Mouse (Mus musculus) kidney, adult 11 months (tissue): ENCODE data around the gene Hmga1b.
"Not testable (repeated sequence)": the region's sequence is repeated elsewhere in the genome, so short reads cannot be mapped to it uniquely, and the experiment has no call there.

ENCODE experiments used
- DNase-seq: peaks from one replicate; pipeline ENCODE4 v3.0.0; 2022

Gene Hmga1b

DNA sequence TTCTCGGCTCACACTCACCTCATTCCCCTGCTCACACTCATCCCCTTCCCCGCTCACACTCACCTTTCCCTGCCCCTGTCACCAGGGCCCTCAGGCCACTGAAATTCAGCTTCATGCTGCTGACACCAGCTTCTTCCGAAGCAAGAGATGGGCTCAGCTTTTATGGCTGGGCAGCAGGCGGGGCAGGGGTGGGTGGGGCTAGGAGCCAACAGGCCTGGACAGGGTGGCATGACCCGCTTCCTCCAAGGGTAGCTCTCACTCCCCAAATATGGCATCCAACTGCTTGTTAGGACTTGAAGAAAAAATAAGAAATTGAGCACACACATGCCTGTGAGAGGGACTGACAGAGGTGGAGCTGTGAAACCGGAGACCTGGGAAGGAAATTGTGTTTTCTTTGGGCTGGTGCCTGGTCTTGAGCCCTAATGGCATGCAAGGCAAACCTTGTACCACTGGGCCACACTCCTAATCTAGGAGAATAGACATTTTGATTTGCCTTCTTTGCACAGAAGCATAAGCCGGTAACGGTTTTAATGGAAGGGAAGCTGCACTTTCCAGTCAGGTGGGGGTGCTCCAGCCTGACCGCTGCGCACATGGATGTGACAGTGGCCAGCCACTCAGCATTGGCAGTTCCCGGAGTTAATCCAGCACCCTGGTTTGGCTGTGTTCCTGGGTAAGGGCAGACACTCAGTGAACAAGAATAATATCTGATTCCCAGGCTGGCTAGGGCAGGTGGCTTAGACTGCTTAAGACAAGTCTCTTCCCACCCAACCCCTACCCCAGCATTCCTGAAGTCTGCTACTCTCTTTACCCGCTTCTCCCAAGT, 30.5 kb upstream of the Hmga1b start, which contains the start of gene Cbr2:
Cbr2 (minus strand) TSS at position 257 of the 823 bp plus-strand sequence.
- peak; percentile 54 for DNase-seq

DNA sequence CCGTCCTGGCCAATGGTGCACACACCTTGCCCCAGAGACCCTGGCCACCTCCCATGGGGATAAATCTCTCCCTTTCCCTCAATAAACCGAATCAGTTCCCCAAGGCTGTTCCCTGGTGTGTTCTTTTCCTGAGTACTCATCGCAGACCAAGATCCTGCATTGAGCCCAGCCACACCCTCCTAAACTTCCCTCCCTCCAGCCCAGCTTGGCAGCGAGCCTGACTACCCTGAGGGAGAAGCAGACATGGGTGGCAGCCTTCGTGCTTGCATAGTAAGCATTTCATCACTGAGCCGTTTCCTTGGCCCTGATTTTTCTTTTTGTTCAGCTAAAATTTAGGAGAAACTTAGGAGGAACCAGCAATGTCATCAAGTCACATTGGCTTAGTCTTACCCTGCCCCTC, 29.1 kb upstream of the Hmga1b start:
- DNase-seq, result peak; percentile 61

DNA sequence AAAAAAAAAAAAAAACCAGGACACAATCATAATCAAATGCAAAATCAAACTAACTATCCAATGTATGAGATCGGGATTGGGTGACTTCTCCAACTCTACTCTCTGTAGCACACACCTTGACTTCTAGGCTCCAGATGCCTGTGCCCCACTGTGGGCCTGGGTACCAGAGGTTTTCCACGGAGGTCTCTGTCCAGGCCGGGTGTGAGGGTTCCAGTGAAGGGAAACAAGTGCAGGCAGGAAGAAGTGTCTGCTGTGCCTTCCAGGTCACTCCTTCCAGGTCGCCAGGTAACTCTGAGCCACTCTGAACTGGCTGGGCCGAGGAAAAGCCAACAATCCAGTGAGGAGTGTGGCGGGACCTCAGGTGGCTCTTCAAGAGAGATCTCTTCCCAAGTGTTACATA, 26.2 kb upstream of the Hmga1b start:
- no peak for DNase-seq

- no peak for DNase-seq
Measured at GRCm38 (mm10) chr11:120740981-120741380, 21.6 kb upstream of the Hmga1b start.

DNA sequence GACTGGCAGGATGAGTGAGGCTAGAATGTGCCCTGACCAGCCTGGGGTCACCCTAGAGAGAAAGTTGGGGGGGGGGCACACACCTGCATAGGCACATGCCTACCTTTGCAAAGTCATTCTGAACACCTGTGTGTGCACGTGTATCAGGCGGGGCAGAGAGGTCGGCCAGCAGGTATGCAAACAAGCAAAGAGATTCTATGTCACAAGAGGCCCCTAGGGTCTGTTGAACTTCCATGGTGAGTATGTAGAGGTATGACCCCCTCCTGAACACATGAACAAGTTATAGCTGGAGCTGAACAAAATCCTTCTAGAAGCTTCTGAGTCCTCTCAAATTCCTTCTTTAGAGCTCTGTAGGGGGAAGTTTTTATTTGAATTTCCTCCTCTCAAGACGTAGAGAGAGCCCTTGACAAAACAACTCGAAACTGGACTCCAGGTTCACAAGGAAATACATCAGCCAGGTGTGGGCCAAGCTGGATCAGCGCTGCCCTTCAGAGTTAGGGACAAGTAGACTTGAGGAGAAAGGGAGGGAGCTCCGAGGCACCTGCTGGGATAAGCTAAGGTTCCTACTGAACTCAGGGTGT, 18.4 kb upstream of the Hmga1b start:
- no peak for DNase-seq

DNA sequence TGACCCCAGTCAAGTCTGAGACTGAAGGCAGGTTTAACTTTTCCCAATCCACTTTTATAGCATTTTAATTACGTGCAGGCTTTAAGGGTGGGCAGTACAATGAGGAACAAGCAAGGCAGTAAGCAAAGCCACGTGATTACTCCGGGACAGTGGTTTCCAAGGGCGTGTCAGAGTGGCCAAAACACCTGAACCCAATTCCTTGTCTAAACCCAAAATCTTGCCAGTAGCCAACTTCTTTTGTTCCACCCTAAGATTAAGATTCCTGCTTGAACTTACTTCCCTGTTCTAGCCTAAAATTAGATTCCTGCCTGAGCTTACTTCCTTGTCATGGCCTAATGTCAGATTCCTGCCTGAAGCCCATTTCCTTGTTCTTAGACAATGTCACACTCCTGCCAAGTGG, 14.6 kb upstream of the Hmga1b start:
- no peak for DNase-seq

DNA sequence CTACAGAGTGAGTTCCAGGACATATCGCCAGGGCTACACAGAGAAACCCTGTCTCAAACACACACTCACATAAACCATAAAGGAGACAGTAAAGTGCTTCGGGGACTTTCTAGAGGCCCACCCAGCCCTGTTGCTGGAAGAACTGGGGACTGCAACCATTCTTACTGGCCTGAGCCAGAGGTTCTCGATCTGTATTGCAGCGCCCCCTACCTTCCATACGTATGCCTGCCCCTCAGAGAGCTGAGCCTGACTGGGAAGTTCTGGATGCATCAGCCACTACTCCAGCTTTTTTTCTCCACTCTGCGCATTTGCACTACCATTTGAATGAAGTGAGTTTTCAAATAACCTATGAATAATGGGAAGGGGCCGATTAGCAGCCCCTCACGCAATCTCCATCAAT, 13.2 kb upstream of the Hmga1b start:
- DNase-seq, result no peak

- DNase-seq, result no peak
Measured at GRCm38 (mm10) chr11:120751606-120752005, 11.0 kb upstream of the Hmga1b start.

DNA sequence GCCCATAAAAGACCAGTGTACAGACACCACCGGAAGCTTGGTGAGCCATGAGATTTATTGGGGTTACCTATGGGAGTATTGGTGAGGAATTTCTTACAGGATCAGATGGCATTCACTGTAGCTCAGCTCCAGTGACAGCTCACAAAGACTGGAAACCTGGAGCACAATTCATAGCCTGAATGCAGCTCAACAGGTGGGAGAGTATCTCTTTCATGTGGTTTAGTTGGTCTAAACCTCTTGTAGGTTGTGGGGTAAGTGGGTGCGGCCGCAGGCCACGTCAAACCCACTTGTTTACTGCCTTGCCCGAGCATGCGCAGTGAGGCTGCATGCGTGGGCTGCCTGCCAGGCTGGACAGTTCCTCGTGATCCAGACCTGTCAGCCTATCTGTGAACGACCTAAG, 2.4 kb upstream of the Hmga1b start:
- DNase-seq, result peak; percentile 46

- DNase-seq, result no peak
Measured at GRCm38 (mm10) chr11:120761811-120762671, 553 bp upstream of the Hmga1b start.

- not testable (repeated sequence) for DNase-seq
Measured at GRCm38 (mm10) chr11:120763121-120763999, 766 bp downstream of the Hmga1b start.

GRCm38 (mm10) chr11:120767023-120767422, 4.4 kb downstream of the Hmga1b start:
- not testable (repeated sequence) for DNase-seq

- DNase-seq, result no peak
Measured at GRCm38 (mm10) chr11:120768206-120768605, 5.6 kb downstream of the Hmga1b start.

DNA sequence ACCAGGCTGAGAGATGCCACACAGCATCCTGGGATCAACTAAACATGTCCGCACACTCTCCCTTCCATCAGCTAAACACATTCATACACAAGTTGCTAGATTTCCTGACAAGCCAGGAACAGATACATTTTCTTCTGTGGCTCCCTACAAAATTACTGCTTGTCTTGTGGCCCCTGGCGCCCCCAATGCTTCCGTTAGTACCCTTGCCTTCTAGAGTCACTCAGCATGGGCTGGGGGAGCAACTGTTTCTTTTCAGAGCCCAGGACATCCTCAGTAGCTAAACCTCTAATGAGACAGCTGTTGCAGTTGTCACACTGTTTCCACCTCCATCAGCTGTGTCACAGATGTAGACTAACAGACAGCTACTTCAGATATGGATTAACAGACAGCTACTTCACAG, 10.2 kb downstream of the Hmga1b start:
- DNase-seq, result no peak

GRCm38 (mm10) chr11:120773463-120774190, 11.0 kb downstream of the Hmga1b start:
- no peak for DNase-seq

GRCm38 (mm10) chr11:120775774-120776469, 13.3 kb downstream of the Hmga1b start:
- peak; percentile 84 for DNase-seq

DNA sequence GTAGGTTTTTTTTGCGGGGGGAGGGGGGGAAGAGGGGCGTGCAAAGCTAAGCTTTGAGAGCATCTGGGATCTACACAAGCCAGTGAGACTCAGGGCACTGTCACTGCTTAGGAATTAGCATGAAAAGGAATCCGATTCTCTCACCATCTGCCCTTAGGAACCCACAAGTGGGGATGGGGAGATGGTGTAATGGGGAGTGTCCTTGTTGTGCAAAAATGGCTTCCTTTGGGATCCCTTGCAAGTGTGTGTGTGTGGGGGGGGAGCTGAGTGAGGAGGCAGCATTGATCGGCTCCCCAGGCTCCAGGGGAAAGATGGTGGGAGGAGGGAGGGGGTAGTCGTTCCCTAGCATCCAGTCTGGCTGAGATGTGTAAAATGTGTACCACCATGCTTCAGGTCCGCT, 14.5 kb downstream of the Hmga1b start:
- no peak for DNase-seq

DNA sequence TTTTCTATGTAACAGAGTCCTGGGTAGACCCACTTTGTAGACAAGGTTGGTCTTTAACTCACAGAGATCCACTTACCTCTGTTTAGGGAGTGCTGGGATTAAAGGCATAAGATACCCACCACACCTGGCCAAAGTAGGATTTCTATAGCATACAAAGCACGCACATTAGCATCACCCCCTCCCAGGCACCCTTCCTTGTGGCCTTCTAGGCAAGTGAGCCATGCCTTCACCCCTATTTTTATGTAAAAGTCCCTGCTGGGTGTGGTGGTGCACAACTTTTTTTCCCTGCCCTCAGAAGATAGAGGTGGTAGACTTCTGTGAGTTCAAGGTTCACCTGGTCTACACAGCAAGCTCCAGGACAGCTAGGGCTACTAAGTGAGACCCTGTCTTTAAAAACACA, 17.3 kb downstream of the Hmga1b start:
- no peak for DNase-seq

DNA sequence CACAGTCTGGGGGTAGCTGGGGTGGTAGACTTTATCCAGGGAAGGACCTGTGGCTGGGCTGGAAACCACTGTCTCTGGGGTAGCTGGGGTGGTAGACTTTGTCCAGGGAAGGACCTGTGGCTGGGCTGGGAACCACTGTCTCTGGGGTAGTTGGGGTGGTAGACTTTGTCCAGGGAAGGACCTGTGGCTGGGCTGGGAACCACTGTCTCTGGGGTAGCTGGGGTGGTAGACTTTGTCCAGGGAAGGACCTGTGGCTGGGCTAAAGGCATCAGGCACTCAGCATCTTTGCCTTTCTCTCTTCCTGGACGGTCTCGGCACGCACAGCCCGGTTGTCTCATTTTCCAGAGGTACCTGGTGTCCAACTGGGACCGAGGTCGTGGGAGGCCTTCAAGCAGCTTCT, 18.8 kb downstream of the Hmga1b start:
- DNase-seq, result peak; percentile 46

GRCm38 (mm10) chr11:120783426-120784063, 21.0 kb downstream of the Hmga1b start:
- peak; percentile 18 for DNase-seq
